Mouse (Mus musculus) heart, postnatal 0 days (tissue): ENCODE data around the gene Plcb3. TPM values are rescaled to one million over a fixed set of nuclear protein-coding genes. Genes with fewer than 3 reads are reported as not detected.

Experiments used
- ATAC-seq: fragments of 200-750 bp; cut with Nextera tagmentation; 2 replicates; pipeline ENCODE4 v1.8.0; 2017; ENCODE audit warnings: low read depth, moderate number of reproducible peaks, moderate library complexity; ENCODE audit not compliant: insufficient read depth
- DNase-seq: peaks from one replicate; pipeline ENCODE4 v3.0.0-alpha.2; 2016; ENCODE audit warnings: low spot score
- H3K27ac ChIP-seq: fragments of 300-500 bp; sonication (generic); 2 replicates; pipeline ENCODE4 v1.5.1; 2014; ENCODE audit warnings: low read depth, mild to moderate bottlenecking
- H3K27me3 ChIP-seq: fragments of 300-500 bp; sonication (generic); 2 replicates; pipeline ENCODE4 v1.6.1; 2014; ENCODE audit warnings: low read length, mixed read lengths; ENCODE audit not compliant: control insufficient read depth, insufficient read depth
- H3K36me3 ChIP-seq: fragments of 300-500 bp; sonication (generic); replicated peaks from 2 replicates; pipeline ENCODE4 v1.6.1; 2014; ENCODE audit warnings: low read length, mixed read lengths; ENCODE audit not compliant: control insufficient read depth, insufficient read depth
- H3K4me1 ChIP-seq: fragments of 300-500 bp; sonication (generic); 2 replicates; pipeline ENCODE4 v1.6.1; 2014; ENCODE audit warnings: antibody characterized with exemption; ENCODE audit not compliant: control insufficient read depth, insufficient read depth
- H3K4me2 ChIP-seq: fragments of 300-500 bp; sonication (generic); 2 replicates; pipeline ENCODE4 v1.6.1; 2014; ENCODE audit warnings: low read depth, mild to moderate bottlenecking, low read length, moderate library complexity
- H3K4me3 ChIP-seq: fragments of 300-500 bp; sonication (generic); 2 replicates; pipeline ENCODE4 v1.5.1; 2014; ENCODE audit warnings: low read depth, low read length
- H3K9ac ChIP-seq: fragments of 300-500 bp; sonication (generic); replicated peaks from 2 replicates; pipeline ENCODE4 v1.6.1; 2014; ENCODE audit warnings: low read depth, low read length, mixed read lengths
- H3K9me3 ChIP-seq: fragments of 300-500 bp; sonication (generic); replicated peaks from 2 replicates; pipeline ENCODE4 v1.6.1; 2016; ENCODE audit warnings: low read length; ENCODE audit not compliant: control insufficient read depth
- CTCF ChIP-seq: IDR thresholded peaks from 2 replicates; pipeline ENCODE4 v1.5.1; 2016; ENCODE audit warnings: antibody characterized with exemption, control low read depth, low read depth
- EP300 ChIP-seq: IDR thresholded peaks from 2 replicates; pipeline ENCODE4 v1.6.1; 2016; ENCODE audit warnings: antibody characterized with exemption, low read depth
- WGBS: fragments of 180-500 bp; shearing (Covaris S2); extraction: QIAGEN DNeasy Blood & Tissue Kit; methylation state at CpG from one replicate; pipeline ENCODE4 v1.1.7; 2014; 5-methylcytosine and 5-hydroxymethylcytosine counted together
- microRNA-seq: library from miRNA; unstranded; fragments of <30 nt; microRNA quantifications from one replicate; pipeline ENCODE4, GENCODE M21; 2016
- polyA plus RNA-seq: library from polyadenylated mRNA; unstranded; fragments of >200 nt; fragmentation: Nextera tagmentation; extraction: Ambion mirVana; gene quantifications from 2 replicates; pipeline ENCODE4 v1.2.1, GENCODE M21; 2015
- total RNA-seq: library from RNA; depleted of rRNA; stranded (reverse); fragments of >200 nt; gene quantifications from 2 replicates; pipeline ENCODE4 v1.2.3, GENCODE M21; 2014; ENCODE audit warnings: low replicate concordance; rRNA removed

The Plcb3 gene
- total and polyA plus RNA-seq, 2 experiments from 2014 or later = 8.3 to 24.9 TPM

GRCm38 (mm10) chr19:6903031-6903430 is 73.2 kb downstream of the Plcb3 start:
- no peaks in the 10 kb centered on the region for H3K9me3 ChIP-seq
- ATAC-seq = no peak
- H3K36me3 ChIP-seq = peaks cover 24% of the 10 kb centered on the region
- H3K27ac ChIP-seq = no peak overlapping the region
- WGBS = 88% methylated on average over 1 of the region's 1 CpGs
- H3K9ac ChIP-seq = no peak overlapping the region
- TF ChIP-seq CTCF = no peak
- TF ChIP-seq EP300 = no peak
- no peak for DNase-seq
- H3K27me3 ChIP-seq = no peaks in the 10 kb centered on the region
- no peak overlapping the region for H3K4me3 ChIP-seq
- peaks cover 5% of the 10 kb centered on the region; the same call in 1 of the 2 replicates for H3K4me1 ChIP-seq
- H3K4me2 ChIP-seq = no peak overlapping the region

Small RNAs within 50 kb of the gene (microRNA-seq; reads per million reads assigned to microRNA genes)
- gene Mir6990 = 3.0 reads per million, percentile 15 among the genes with 10 or more reads in this experiment

Other genes with a start within 250 kb of the Plcb3 start
- 16.6 and 30.3 TPM in 2 replicates for gene Rps6ka4, start 135.8 kb downstream of the Plcb3 start, total RNA-seq
- 12.4 and 13.4 TPM in 2 replicates for gene Rps6ka4, start 135.8 kb downstream of the Plcb3 start, polyA plus RNA-seq
- gene Ccdc88b, start 118.3 kb downstream of the Plcb3 start, total RNA-seq = 0.11 and 2.7 TPM in 2 replicates
- gene Ccdc88b, start 118.3 kb downstream of the Plcb3 start, polyA plus RNA-seq = 0.08 and 0.36 TPM in 2 replicates
- 61.8 and 61.9 TPM in 2 replicates for gene Trmt112, start 66.8 kb downstream of the Plcb3 start, total RNA-seq
- 57.6 and 61.4 TPM in 2 replicates for gene Trmt112, start 66.8 kb downstream of the Plcb3 start, polyA plus RNA-seq
- gene Prdx5, start 66.4 kb downstream of the Plcb3 start, total RNA-seq = 215 and 344 TPM in 2 replicates
- 623 and 629 TPM in 2 replicates for gene Prdx5, start 66.4 kb downstream of the Plcb3 start, polyA plus RNA-seq
- 189 and 194 TPM in 2 replicates for gene Esrra, start 54.7 kb downstream of the Plcb3 start, total RNA-seq
- gene Esrra, start 54.7 kb downstream of the Plcb3 start, polyA plus RNA-seq = 49.1 and 51.7 TPM in 2 replicates
- gene Catsperz, start 51.1 kb downstream of the Plcb3 start, total RNA-seq = not detected in 2 replicates
- 2.2 and 2.5 TPM in 2 replicates for gene Catsperz, start 51.1 kb downstream of the Plcb3 start, polyA plus RNA-seq
- not detected in 2 replicates for gene Kcnk4, start 42.0 kb downstream of the Plcb3 start, total RNA-seq
- 0.04 and 0.30 TPM in 2 replicates for gene Kcnk4, start 42.0 kb downstream of the Plcb3 start, polyA plus RNA-seq
- gene Bad, start 34.6 kb downstream of the Plcb3 start, total RNA-seq = 46.8 and 76.0 TPM in 2 replicates
- gene Bad, start 34.6 kb downstream of the Plcb3 start, polyA plus RNA-seq = 60.7 and 62.6 TPM in 2 replicates
- 23.4 and 46.1 TPM in 2 replicates for gene Gpr137, start 34.0 kb downstream of the Plcb3 start, total RNA-seq
- 16.8 and 20.9 TPM in 2 replicates for gene Gpr137, start 34.0 kb downstream of the Plcb3 start, polyA plus RNA-seq
- 88.3 and 100 TPM in 2 replicates for gene Ppp1r14b, start 1.5 kb downstream of the Plcb3 start, total RNA-seq
- 128 and 132 TPM in 2 replicates for gene Ppp1r14b, start 1.5 kb downstream of the Plcb3 start, polyA plus RNA-seq
- 0.65 and 8.5 TPM in 2 replicates for gene Fkbp2, start 4.0 kb upstream of the Plcb3 start, total RNA-seq
- 59.9 and 65.2 TPM in 2 replicates for gene Fkbp2, start 4.0 kb upstream of the Plcb3 start, polyA plus RNA-seq
- 74.8 and 122 TPM in 2 replicates for gene Vegfb, start 11.2 kb upstream of the Plcb3 start, total RNA-seq
- 193 and 194 TPM in 2 replicates for gene Vegfb, start 11.2 kb upstream of the Plcb3 start, polyA plus RNA-seq
- gene Dnajc4, start 16.1 kb upstream of the Plcb3 start, total RNA-seq = 51.4 and 75.2 TPM in 2 replicates
- gene Dnajc4, start 16.1 kb upstream of the Plcb3 start, polyA plus RNA-seq = 58.5 and 59.7 TPM in 2 replicates
- gene Nudt22, start 19.6 kb upstream of the Plcb3 start, total RNA-seq = 42.1 and 45.3 TPM in 2 replicates
- gene Nudt22, start 19.6 kb upstream of the Plcb3 start, polyA plus RNA-seq = 48.1 and 49.5 TPM in 2 replicates
- 12.6 and 32.0 TPM in 2 replicates for gene Trpt1, start 19.7 kb upstream of the Plcb3 start, total RNA-seq
- 27.1 and 28.4 TPM in 2 replicates for gene Trpt1, start 19.7 kb upstream of the Plcb3 start, polyA plus RNA-seq
- 8.9 and 11.1 TPM in 2 replicates for gene Fermt3, start 43.0 kb upstream of the Plcb3 start, total RNA-seq
- gene Fermt3, start 43.0 kb upstream of the Plcb3 start, polyA plus RNA-seq = 4.9 and 5.1 TPM in 2 replicates
- 94.6 and 99.7 TPM in 2 replicates for gene Stip1, start 63.5 kb upstream of the Plcb3 start, total RNA-seq
- gene Stip1, start 63.5 kb upstream of the Plcb3 start, polyA plus RNA-seq = 98.3 and 98.5 TPM in 2 replicates
- gene Macrod1, start 80.3 kb upstream of the Plcb3 start, total RNA-seq = 122 and 170 TPM in 2 replicates
- 112 and 113 TPM in 2 replicates for gene Macrod1, start 80.3 kb upstream of the Plcb3 start, polyA plus RNA-seq
- gene Flrt1, start 129.3 kb upstream of the Plcb3 start, total RNA-seq = 0.23 and 0.89 TPM in 2 replicates
- 1.0 TPM in 2 replicates for gene Flrt1, start 129.3 kb upstream of the Plcb3 start, polyA plus RNA-seq
- gene Otub1, start 229.8 kb upstream of the Plcb3 start, total RNA-seq = 127 and 139 TPM in 2 replicates
- gene Otub1, start 229.8 kb upstream of the Plcb3 start, polyA plus RNA-seq = 117 and 132 TPM in 2 replicates
- gene Cox8a, start 241.1 kb upstream of the Plcb3 start, total RNA-seq = 1,841 and 2,074 TPM in 2 replicates
- 3,012 and 3,042 TPM in 2 replicates for gene Cox8a, start 241.1 kb upstream of the Plcb3 start, polyA plus RNA-seq